Mouse (Mus musculus) cerebellum, postnatal 4 days (tissue): Measurements from ENCODE around the gene Brat1.

Experiments
- DNase-seq, 2 experiments: peaks; one replicate each; pipeline ENCODE4 v3.0.0; 2022; ENCODE audit warnings: low spot score in 2 of 2, mixed read lengths in 1 of 2

Brat1 gene

DNA sequence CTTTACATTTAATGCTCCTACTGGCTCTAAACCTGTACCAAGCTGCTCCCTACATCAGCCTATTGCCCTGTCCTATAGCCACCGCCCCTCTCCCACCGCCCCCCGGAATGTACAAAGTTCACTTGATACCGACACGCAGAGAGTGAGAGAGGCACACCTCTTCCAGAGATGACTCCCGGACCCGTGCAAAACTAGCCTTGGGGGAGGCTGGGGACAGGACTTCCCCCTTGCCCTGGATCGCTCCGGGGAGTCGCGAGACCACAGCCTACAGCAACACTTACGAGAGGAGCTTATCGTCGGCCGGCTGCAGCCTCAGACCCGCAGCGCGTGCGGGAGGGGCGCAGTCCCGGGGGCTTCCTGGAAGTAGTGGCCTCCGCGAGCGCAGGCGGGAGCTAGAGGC, 3.1 kb upstream of the Brat1 start:
- DNase-seq = no peak

- DNase-seq = peak; percentile 97 to 98
These were observed 2.7 kb upstream of the Brat1 start, which contains the start of gene Iqce for GRCm38 (mm10) chr5:140702103-140702513. Gene Iqce (minus strand): TSS chr5:140702378.

GRCm38 (mm10) chr5:140702618-140703175, 2.1 kb upstream of the Brat1 start:
- no peak for DNase-seq

- no peak for DNase-seq
These were observed 1.1 kb upstream of the Brat1 start for GRCm38 (mm10) chr5:140703480-140704377.

GRCm38 (mm10) chr5:140705501-140706171, 825 bp downstream of the Brat1 start:
- no peak for DNase-seq

DNA sequence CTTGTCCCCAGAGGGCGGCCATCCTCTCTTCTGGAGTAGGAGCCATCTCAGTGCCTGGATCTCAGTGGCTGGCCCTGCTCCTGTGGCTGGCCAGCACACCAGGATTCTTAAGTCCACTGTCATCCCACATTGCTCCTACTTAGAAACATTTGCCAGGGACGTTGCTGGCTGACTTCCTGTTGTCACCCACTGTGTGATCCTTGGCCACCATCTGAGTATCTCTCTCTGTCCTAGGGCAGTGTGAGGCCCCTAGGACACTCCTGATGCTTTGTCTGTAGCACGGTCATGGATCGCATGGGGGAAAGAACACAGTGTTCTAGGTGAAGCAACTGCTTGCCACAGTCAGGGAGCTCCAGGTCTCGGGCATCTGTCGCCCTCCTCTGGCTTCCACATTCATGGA, 5.5 kb downstream of the Brat1 start:
- DNase-seq = no peak

DNA sequence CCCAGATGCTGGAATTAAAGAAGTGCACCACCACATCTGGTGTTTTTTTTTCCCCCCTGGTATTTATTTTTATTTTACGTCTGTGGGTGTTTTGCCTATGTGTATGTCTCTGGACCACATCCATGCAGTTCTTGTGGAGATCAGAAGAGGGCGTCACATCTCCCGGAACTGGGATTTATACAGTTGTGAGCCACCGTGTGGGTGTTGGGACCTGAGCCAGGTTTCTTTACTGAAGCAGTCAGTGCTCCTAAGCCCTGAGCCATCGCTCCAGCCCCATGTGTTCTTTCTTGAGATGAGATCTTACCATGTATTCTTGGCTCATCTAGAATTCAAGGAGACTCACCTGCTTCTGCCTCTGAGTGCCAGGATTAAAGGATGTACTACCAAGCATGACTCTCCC, 6.2 kb downstream of the Brat1 start:
- no peak for DNase-seq

- no peak for DNase-seq
These were observed 16.0 kb downstream of the Brat1 start for GRCm38 (mm10) chr5:140720773-140721172.

DNA sequence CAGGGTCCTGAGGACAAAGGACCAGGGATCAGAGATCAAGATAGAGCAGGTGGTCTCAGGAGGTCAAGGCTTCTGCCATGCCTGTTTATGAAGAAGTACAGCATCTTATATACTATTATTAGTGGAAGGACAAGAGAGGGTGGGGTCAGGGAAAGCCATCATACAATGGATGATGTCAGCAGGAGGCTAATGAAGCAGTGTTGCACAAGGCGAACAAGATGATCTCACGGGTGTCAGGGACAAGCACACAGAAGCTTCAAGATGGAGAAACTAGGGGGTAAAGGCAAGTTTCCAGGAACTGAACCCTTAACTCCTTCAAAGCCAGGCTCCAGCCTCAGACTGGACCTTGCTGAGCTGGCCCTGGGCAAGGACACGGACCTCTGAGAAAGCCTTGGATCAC, 17.3 kb downstream of the Brat1 start:
- DNase-seq = no peak

DNA sequence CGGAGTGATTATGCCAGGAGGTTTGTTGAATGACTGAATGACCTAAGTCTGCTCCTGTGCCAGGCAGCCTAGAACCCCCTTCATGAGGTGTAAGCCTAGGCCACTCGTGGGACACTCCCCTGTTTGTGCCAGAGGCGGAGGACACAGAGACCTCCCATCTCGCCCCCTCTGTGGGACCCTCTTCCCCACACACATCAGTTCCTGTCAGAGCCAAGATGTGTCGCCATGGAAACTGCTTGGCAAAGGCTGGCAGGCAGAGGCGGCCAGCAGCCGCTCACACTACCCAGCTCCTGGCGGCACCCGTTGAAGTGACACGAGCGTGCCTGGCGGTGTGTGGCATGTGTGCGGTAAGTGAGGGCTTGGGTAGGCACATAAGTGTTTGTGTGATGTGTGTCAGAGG, 19.0 kb downstream of the Brat1 start, which contains the start of gene Amz1:
Gene Amz1, plus strand, starts transcription at position 306 of the 400 bp plus-strand sequence.
- DNase-seq = peak; percentile 48 to 69

DNA sequence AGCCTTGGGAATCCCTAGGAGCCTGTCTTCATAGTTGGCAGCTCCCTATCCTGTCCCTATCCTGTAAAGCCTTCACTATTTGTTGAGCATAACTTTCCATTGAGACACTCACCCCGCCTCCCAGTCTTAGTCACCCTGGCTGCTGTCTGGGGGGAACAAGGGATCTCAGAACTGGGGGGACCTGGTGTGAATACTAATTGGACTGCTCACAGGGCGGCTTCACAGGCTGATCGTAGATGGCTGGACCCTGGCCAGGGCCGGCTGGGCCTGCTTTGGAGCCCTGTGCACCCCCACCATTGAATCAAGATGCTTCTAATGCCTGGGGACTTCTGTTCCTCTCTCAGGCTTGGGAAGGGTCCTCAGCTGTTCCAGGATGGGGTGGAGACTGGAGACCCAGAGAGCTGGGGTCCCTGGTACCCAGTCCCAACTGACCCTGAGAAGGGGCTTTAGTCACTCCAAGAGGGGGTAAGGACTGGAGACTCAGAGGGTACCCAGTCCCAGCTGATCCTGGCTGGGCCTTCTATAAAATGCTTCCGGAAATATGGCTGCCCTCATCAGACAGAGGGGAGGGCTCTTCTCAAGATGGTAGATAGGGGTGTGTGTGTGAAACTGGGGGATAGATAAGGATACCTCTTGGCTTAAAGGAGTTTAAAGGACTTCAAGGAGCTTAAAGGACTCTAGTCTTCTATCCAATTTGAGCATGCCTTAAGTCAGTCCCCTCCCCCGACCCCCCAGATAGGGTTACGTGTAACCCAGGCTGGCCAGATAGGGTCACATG, 21.4 kb downstream of the Brat1 start:
- DNase-seq = peak in 1 of 2 experiments; percentile 70

DNA sequence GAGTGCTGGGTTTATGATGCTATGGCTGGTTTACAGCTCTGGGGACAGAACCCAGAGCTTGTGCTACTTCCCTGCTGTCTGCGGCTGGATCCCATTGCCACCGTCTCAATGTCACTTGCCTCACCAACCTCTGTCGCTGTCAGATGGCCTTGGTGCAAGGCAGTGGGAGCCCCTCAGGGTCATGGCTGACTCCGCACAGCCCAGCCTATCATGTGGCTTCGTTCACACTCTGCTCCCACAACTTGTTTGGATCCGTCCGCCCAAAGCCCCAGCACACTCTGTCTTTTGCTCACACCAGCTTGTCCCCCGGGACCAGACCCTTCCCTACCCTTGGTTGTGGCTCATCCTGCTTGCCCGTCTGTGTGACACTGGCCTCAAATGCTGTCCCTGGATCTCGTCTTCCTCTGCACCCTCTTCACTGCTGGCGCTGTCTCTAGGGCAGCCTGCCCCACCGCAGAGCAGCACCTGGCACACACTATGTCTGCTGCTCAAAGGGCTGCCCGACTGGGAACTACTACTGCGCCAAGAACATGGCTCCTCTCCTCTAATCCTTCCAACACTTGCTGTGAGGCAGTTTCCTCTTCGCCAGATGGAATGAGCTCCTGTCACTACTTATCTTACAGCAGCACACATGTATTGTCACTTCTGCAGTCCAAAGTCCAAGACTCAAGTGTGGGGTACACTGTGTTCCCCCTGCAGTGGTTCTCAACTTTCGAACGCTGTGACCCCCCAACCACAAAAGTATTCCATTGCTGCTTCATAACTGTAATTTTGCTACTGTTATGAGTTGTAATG, 22.3 kb downstream of the Brat1 start:
- no peak for DNase-seq

DNA sequence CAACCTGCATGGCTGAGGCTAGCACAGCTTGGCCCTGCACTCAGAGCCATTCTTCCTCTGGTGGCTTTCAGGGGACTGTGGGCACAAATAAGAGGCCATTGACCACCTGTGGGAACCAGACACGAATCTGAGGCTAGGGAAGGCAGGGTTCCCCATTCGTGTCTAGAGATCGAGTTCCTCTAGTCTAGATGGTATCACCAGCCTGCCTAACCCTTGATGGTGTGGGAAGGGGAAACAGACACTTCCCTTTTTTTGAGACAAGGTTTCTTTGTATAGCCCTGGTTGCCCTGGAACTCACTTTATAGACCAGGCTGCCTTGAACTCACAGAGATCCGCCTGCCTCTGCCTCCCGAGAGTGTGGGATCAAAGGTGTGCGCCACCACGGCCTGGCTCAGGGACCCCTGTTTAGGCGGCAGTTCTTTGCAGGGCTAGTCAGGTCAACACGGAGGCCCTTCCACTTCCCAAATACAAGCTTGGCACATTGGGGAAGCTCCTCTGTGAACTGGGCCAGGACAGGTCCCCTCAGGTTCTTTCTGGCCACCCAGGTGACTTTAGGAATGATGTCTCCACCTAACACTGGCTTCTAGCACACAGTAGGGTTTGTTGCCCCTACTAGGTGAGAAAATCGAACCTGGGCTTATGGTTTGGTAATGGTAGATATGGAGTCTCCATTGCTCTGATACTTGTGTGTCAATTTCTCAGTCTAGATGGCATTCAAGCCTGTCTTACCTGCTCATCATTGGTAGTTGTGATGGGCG, 26.4 kb downstream of the Brat1 start:
- DNase-seq = no peak

DNA sequence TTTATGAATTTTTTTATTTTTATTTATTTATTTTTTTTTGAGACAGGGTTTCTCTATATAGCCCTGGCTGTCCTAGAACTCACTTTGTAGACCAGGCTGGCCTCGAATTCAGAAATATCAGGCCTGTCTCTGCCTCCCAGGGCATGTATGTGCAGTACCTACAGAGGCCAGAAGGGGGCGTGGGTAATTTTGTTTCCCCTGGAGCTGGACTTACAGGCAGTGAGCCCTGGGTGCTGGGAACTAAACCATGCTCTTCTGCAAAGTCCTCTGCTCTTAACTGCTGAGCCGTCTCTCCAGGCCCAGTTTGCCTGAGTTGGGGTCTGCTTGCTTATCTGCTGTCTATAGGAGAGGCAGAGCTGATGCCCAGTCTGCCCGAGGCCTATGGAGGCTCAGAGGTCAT, 27.4 kb downstream of the Brat1 start:
- DNase-seq = no peak

DNA sequence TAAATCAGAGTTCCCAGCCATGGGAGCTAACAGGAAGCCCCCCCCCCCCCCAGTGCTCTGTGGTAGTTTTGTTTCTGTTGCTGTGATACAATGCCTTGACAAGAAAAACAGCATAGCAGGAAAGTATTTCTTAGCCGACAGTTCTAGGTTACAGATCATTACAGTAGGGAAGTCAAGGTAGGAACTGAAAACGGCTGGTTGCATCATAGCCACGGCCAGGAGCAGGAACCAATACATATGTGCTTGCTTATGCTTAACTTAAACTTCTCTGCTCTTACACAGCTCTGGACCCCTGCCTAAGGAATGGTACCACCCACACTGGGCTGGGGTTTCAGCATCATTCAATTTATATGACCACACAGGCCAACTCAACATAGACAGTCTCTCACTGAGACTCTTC, 28.5 kb downstream of the Brat1 start:
- DNase-seq = no peak

GRCm38 (mm10) chr5:140735297-140735696, 30.5 kb downstream of the Brat1 start:
- no peak for DNase-seq

DNA sequence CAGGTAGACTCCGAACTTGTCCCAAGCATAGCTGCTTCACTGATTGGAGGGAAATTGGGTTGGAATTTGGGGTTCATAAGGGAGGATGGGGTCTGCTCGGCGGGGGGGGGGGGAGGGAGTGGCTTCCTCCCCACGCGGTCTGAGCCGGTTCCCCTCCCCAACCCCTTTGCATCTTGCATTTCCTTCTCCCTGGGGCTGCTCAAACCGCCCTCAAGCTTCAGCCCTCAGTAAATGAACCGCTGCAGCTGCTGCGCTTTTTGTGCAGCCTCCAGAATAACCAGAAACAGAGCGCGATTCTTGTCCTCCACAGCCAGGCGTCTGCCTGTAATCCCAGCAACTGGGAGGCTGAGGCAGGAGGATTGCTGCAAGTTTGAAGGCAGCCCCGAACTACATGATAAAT, 31.4 kb downstream of the Brat1 start:
- DNase-seq = no peak

GRCm38 (mm10) chr5:140739813-140740212, 35.0 kb downstream of the Brat1 start:
- no peak for DNase-seq

- DNase-seq = no peak
These were observed 36.2 kb downstream of the Brat1 start for GRCm38 (mm10) chr5:140741040-140741439.

- DNase-seq = no peak
These were observed 37.1 kb downstream of the Brat1 start for GRCm38 (mm10) chr5:140741877-140742276.
